Mouse (Mus musculus) heart, embryonic 10.5 days (tissue): ENCODE results near the gene Gm5294. TPM values are rescaled to one million over a fixed set of nuclear protein-coding genes. Genes with fewer than 3 reads are reported as not detected.

Source experiments
- DNase-seq: peaks from one replicate; pipeline ENCODE4 v3.0.0-alpha.2; 2017; ENCODE audit warnings: low spot score
- H3K27ac ChIP-seq: fragments of 300-500 bp; sonication (generic); 2 replicates; pipeline ENCODE4 v1.5.1; 2016; ENCODE audit warnings: mild to moderate bottlenecking
- H3K27me3 ChIP-seq: fragments of 300-500 bp; sonication (generic); 2 replicates; pipeline ENCODE4 v1.6.1; 2016; ENCODE audit warnings: mild to moderate bottlenecking; ENCODE audit not compliant: poor library complexity, insufficient read depth, severe bottlenecking
- H3K36me3 ChIP-seq: fragments of 300-500 bp; sonication (generic); 2 replicates; pipeline ENCODE4 v1.6.1; 2016; ENCODE audit warnings: mild to moderate bottlenecking, moderate library complexity
- H3K4me1 ChIP-seq: fragments of 300-500 bp; sonication (generic); 2 replicates; pipeline ENCODE4 v1.6.1; 2016; ENCODE audit warnings: mild to moderate bottlenecking
- H3K4me3 ChIP-seq: fragments of 300-500 bp; sonication (generic); 2 replicates; pipeline ENCODE4 v1.5.1; 2016; ENCODE audit warnings: mild to moderate bottlenecking, moderate library complexity
- H3K9me3 ChIP-seq: fragments of 300-500 bp; sonication (generic); 2 replicates; pipeline ENCODE4 v1.6.1; 2016; ENCODE audit warnings: mild to moderate bottlenecking, moderate library complexity
- WGBS: fragments of 180-500 bp; shearing (Covaris S2); methylation state at CpG from one replicate; pipeline ENCODE4 v1.1.7; 2016; 5-methylcytosine and 5-hydroxymethylcytosine counted together
- polyA plus RNA-seq: library from polyadenylated mRNA; unstranded; fragments of >200 nt; fragmentation: Nextera tagmentation; extraction: Ambion mirVana; gene quantifications from 2 replicates; pipeline ENCODE4 v1.2.1, GENCODE M21; 2016

Gene Gm5294
- polyA plus RNA-seq, 1 experiment from 2014 or later: not detected

DNA sequence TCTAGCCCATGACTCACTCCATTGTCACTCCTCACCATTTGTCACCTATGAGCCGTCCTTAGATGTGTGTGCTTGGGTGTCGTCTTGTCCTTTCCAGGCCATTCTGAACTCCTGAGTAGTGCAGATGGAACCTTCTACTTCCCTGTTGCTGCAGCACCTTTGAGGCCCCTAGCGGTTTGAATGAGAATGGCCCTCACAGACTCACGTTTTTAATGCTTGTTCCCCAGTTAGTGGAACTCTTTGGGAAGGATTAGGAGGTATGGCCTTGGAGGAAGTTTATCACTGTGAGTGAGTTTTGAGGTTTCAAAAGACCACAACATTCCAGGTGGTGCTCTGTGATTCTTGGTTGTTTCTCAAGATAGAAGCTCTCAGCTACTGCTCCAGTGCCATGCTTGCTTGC lies 32.3 kb downstream of the Gm5294 start:
- no peaks in the 10 kb centered on the region for H3K9me3 ChIP-seq
- no peak for DNase-seq
- no peak overlapping the region for H3K4me3 ChIP-seq
- H3K27me3 ChIP-seq: peaks cover 7% of the 10 kb centered on the region; the same call in 1 of the 2 replicates
- WGBS: 59% methylated on average over 4 of the region's 4 CpGs
- H3K36me3 ChIP-seq: no peaks in the 10 kb centered on the region
- peaks cover 7% of the 10 kb centered on the region; the same call in 1 of the 2 replicates for H3K4me1 ChIP-seq
- H3K27ac ChIP-seq: no peak overlapping the region

GRCm38 (mm10) chr5:138853349-138853748 lies 33.5 kb downstream of the Gm5294 start:
- Histone ChIP-seq H3K4me3 (no peak overlapping the region), H3K27me3 (peaks cover 7% of the 10 kb centered on the region; the same call in 1 of the 2 replicates), H3K27ac (no peak overlapping the region), H3K9me3 (no peaks in the 10 kb centered on the region), H3K4me1 (0 out of 2 replicates have a peak, but pooled peaks cover under 1% of the 10 kb centered on the region), H3K36me3 (no peaks in the 10 kb centered on the region)
- no peak for DNase-seq
- 58% methylated on average over 2 of the region's 2 CpGs for WGBS

DNA sequence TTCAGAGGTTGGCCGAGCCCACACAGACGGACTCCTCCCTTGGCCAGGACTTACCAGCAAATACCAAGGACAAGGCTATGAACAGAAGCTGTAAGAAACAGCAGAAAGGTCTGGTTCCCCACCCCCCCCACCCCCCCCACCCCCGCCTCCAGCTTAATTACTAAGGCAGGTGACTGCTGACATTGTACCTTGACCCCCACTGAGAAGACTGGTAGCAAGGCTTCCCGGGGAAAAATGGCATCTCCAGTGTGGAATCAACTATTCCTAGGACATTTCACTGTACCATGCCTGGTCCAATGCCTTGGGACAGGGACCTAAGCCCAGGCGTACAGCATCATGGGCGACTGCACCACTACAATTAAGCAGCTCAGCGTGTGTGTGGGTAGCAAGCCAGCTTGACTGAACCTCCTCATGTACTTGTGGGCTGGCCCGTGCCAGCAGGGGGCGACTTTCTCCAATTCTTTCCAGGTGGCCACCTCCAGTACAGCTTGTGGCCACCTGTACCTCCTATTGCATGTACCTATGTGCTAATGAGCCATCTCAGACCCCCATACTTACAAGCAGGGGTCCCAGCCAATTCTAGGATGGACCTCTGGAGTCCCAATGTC lies 37.2 kb downstream of the Gm5294 start:
- Histone ChIP-seq H3K36me3 (no peaks in the 10 kb centered on the region), H3K4me3 (no peak overlapping the region), H3K4me1 (no peaks in the 10 kb centered on the region), H3K27me3 (peaks cover 20% of the 10 kb centered on the region), H3K27ac (no peak overlapping the region), H3K9me3 (no peaks in the 10 kb centered on the region)
- DNase-seq: peak; percentile 83
- 36% methylated on average over 9 of the region's 9 CpGs for WGBS

DNA sequence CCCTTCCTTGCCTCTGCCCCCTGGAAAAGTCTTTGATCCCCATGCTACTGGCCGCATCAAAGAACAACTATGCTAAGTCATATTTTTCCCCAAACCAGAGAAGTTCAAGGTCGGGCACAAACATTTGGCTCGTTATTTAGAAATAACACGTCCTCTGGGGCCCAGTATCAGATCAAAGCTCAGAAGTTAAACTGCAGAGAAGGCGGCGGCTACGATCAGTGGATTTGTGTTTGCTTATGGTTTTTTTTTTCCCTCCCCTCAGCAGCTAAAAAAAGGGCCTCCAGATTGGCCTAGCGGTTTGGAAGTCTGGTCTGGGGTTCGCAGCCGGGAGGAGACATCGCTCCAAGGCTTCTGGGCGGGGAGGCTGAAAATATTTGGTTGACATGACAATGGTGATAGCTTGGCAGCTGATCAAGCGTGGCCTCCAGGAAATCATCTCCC lies 38.0 kb downstream of the Gm5294 start:
- DNase-seq: no peak
- H3K36me3 ChIP-seq: no peaks in the 10 kb centered on the region
- WGBS: 56% methylated on average over 13 of the region's 13 CpGs
- H3K9me3 ChIP-seq: no peaks in the 10 kb centered on the region
- H3K27me3 ChIP-seq: peaks cover 20% of the 10 kb centered on the region
- no peak overlapping the region for H3K27ac ChIP-seq
- no peaks in the 10 kb centered on the region for H3K4me1 ChIP-seq
- H3K4me3 ChIP-seq: no peak overlapping the region

GRCm38 (mm10) chr5:138863681-138864146 lies 43.8 kb downstream of the Gm5294 start:
- Histone ChIP-seq H3K4me3 (no peak overlapping the region), H3K27ac (peak overlapping the region; percentile 11; the same call in 1 of the 2 replicates), H3K9me3 (no peaks in the 10 kb centered on the region), H3K4me1 (peaks cover 24% of the 10 kb centered on the region), H3K36me3 (no peaks in the 10 kb centered on the region), H3K27me3 (peaks cover 18% of the 10 kb centered on the region)
- no peak for DNase-seq
- WGBS: 69% methylated on average over 7 of the region's 7 CpGs

- no peaks in the 10 kb centered on the region for H3K9me3 ChIP-seq
- H3K4me1 ChIP-seq: peaks cover 28% of the 10 kb centered on the region
- H3K27me3 ChIP-seq: peaks cover 17% of the 10 kb centered on the region
- H3K36me3 ChIP-seq: no peaks in the 10 kb centered on the region
- no peak overlapping the region for H3K4me3 ChIP-seq
- no peak for DNase-seq
- no peak overlapping the region for H3K27ac ChIP-seq
Measured at GRCm38 (mm10) chr5:138864166-138864565, 44.3 kb downstream of the Gm5294 start.

GRCm38 (mm10) chr5:138864880-138865279 lies 45.0 kb downstream of the Gm5294 start:
- Histone ChIP-seq H3K4me3 (no peak overlapping the region), H3K4me1 (peaks cover 28% of the 10 kb centered on the region), H3K27ac (peak overlapping the region; percentile 47), H3K36me3 (no peaks in the 10 kb centered on the region), H3K27me3 (peaks cover 12% of the 10 kb centered on the region; the same call in 1 of the 2 replicates), H3K9me3 (no peaks in the 10 kb centered on the region)
- no peak for DNase-seq
- WGBS: 47% methylated on average over 7 of the region's 7 CpGs

DNA sequence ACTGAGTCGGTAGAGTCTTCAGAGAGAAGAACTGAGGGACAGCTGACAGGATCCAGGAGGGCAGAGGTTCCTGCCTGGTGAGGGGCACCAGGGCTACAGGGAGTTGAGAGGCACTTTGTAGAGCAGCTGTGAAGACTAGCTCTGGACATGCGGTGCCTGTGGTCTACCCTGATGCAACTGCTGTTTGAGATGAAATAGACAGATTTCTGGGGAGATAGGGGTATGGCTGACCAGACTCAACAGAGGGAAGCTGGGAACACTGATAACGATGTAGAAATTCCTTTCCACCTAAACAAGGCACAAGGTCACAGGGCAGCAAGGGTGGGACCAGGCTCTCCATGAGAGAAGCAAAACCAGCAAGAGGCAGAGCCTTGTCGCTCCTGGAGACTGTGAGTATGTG lies 45.8 kb downstream of the Gm5294 start:
- Histone ChIP-seq H3K36me3 (no peaks in the 10 kb centered on the region), H3K4me1 (peaks cover 28% of the 10 kb centered on the region), H3K9me3 (no peaks in the 10 kb centered on the region), H3K4me3 (no peak overlapping the region), H3K27ac (peak overlapping the region; percentile 47), H3K27me3 (peaks cover 9% of the 10 kb centered on the region; the same call in 1 of the 2 replicates)
- no peak for DNase-seq
- 47% methylated on average over 4 of the region's 4 CpGs for WGBS

Other genes starting within 250 kb of the Gm5294 start
- 38.2 and 40.9 TPM in 2 replicates for gene Zfp68, start 200.3 kb upstream of the Gm5294 start, polyA plus RNA-seq
- gene A430033K04Rik, start 197.2 kb upstream of the Gm5294 start, polyA plus RNA-seq: 6.6 and 7.0 TPM in 2 replicates
- 2.4 and 4.9 TPM in 2 replicates for gene Fam20c, start 65.6 kb upstream of the Gm5294 start, polyA plus RNA-seq
- gene Pdgfa, start 177.3 kb downstream of the Gm5294 start, polyA plus RNA-seq: 22.5 and 23.6 TPM in 2 replicates